Mouse (Mus musculus): Measurements from ENCODE around the gene Fkbp2. TPM values are rescaled to one million over a fixed set of nuclear protein-coding genes. Genes with fewer than 3 reads are reported as not detected.

Fkbp2 gene
- polyA plus RNA-seq, 1 experiment from 2014 or later, result 106 TPM

DNA sequence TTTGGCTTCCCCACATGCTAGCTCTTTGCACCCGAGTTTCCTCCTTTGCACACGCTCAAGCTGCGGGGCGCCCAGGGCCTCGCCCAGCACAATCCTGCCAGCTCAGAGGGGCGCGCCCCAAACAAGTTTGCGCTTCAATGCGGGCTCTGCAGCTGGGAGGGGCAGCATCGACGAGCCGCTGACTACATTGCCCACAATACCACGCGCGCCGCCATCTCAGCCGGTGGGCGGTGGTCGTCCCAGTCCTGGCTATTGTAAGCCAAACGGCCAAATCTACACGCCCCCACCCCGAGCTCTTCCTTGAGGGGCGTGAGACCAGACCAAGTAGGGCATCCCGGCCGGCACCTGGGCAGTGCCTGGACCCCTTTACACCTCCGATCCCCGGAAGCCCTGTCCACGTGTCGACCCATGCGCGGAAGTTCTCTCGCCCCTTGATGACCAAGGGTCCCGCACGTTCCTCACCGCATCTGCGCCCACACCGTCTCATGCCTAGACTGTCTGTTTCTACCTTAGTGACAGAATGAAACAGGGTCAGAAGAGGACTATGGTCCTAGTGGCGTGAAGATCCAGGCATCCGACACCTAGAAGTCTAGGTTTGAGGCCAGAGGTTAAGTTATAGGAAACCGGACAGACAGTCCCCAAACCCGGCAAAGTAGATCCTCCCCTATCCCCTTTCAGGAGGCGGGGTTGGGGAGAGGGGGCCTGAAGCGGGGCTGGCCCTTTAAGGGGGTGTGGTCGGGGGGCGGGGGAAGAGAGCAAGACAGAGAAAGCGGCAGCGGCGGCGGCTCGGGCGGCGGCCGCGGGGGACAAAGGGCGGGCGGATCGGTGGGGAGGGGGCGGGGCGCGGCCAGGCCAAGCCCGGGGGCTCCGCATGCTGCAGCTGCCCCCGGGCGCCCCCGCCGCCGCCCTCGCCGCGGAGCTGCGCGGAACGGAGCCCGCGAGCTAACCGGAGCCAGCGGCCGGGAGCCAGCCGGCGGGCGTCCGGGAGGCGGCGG lies 5.8 kb downstream of the Fkbp2 start, which contains the start of gene Ppp1r14b:
Gene Ppp1r14b (plus strand): TSS at position 758 of the 995 bp plus-strand sequence.
- H3K4me1 ChIP-seq, result peaks cover 81% of the 10 kb centered on the region
- H3K27me3 ChIP-seq (ENCODE audit: poor library complexity, severe bottlenecking), result peaks cover 33% of the 10 kb centered on the region
- peaks cover 30% of the 10 kb centered on the region for H3K36me3 ChIP-seq (replicated peaks)
- peak; percentile 89 for DNase-seq (ENCODE audit: extremely low spot score, low spot score)
- peak within 1 kb of the TSS; percentile 86 for H3K4me3 ChIP-seq
- peak within 1 kb of the TSS; percentile 95 for H3K27ac ChIP-seq
- H3K9me3 ChIP-seq, result no peaks in the 10 kb centered on the region
- under 1% methylated on average over 81 of the region's 84 CpGs for WGBS

DNA sequence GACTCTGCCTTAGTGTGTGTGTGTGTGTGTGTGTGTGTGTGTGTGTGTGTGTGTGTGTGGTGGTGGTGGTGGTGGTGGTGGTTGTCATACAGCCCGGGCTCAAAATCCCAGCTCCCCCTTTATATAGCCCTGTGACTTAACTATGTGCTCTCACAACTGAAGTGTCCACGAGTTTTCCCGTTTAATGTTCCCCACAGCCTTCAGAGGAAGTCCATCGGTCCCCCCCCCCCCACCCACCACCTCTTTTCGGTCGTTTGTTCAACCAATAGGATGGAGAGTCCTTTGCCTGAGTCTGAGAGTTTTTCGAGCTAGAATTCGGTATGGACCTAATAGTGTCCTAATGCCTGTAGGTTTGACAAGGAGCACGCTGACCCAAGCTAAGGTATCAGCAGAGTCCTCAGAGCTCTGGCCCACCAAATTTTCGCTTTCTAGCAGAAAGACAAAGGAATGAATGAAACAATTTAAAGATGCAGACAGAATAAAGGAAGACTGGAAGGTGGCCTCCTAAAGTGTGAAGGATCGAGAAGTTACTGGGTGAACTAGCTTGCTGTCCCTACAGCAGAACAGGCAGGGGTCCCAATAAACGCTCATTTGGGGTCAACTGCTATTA lies 6.6 kb downstream of the Fkbp2 start:
- Histone ChIP-seq H3K9me3 (no peaks in the 10 kb centered on the region), H3K4me3 (peak overlapping the region; percentile 86), H3K4me1 (peaks cover 81% of the 10 kb centered on the region), H3K27me3 (ENCODE audit: poor library complexity, severe bottlenecking) (peaks cover 40% of the 10 kb centered on the region), H3K36me3 (replicated peaks) (peaks cover 29% of the 10 kb centered on the region), H3K27ac (peak overlapping the region; percentile 95)
- 39% methylated on average over 12 of the region's 12 CpGs for WGBS
- DNase-seq (ENCODE audit: extremely low spot score, low spot score), result no peak

DNA sequence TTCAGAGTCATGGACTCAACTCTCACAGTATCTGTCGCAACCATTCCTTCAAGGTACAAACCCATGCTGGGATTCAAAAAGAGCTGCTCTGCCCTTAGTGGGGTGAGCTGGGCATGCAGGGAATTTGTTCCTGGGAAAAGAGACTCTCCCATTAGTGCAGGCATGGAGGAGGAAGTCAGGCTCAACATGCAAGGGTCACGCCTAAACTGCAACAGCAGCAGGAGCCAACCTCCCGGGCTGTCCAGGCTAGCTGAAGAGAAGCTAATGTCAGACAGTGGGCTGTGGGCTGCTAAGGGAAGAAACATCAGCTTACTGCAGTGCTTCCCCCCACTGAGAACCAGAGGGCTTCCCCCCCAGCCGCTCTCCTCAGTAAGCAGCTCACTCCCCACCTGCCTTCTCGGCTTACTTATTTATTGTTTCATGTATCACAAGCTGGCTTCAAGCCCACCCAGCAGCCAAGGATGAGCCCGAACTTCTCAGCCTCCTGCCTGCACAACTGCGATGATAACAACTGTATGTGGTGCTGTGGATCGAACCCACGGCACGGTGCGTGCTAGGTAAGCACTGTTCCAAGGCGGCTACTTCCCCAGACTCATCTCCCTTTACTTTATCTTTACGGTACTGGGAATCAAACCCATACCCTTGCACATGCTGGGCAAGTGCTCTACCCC lies 7.9 kb downstream of the Fkbp2 start:
- no peak overlapping the region for H3K4me3 ChIP-seq
- H3K27me3 ChIP-seq (ENCODE audit: poor library complexity, severe bottlenecking), result peaks cover 53% of the 10 kb centered on the region

DNA sequence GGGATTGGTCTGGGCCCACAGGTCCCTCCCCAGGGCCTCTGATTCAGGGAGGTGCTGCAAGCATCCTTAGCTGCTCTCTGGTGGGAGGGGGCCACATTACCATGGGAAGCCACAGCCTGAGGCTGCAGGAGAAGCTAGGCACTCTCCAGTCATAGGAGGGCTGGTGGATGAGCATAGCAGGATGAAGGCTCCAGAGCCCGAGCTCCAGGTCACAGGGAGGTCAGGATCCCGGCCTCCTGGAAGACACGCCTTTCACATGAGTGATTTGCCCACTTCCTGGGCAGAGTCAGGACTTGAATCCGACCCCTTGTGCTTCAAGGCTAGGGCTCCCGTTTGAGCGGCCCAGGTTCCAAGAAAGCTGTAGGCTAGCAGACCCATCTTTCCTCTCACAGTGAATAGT lies 8.7 kb downstream of the Fkbp2 start:
- Histone ChIP-seq H3K27me3 (ENCODE audit: poor library complexity, severe bottlenecking) (peaks cover 56% of the 10 kb centered on the region), H3K4me1 (peaks cover 73% of the 10 kb centered on the region)

More for the DNA sequence above, 7.9 kb downstream of the Fkbp2 start:
- DNase-seq (ENCODE audit: extremely low spot score, low spot score), result no peak
- peaks cover 80% of the 10 kb centered on the region for H3K4me1 ChIP-seq
- peaks cover 16% of the 10 kb centered on the region for H3K36me3 ChIP-seq (replicated peaks)
- H3K27ac ChIP-seq, result no peak overlapping the region
- WGBS, result 80% methylated on average over 13 of the region's 13 CpGs
- H3K9me3 ChIP-seq, result no peaks in the 10 kb centered on the region

DNA sequence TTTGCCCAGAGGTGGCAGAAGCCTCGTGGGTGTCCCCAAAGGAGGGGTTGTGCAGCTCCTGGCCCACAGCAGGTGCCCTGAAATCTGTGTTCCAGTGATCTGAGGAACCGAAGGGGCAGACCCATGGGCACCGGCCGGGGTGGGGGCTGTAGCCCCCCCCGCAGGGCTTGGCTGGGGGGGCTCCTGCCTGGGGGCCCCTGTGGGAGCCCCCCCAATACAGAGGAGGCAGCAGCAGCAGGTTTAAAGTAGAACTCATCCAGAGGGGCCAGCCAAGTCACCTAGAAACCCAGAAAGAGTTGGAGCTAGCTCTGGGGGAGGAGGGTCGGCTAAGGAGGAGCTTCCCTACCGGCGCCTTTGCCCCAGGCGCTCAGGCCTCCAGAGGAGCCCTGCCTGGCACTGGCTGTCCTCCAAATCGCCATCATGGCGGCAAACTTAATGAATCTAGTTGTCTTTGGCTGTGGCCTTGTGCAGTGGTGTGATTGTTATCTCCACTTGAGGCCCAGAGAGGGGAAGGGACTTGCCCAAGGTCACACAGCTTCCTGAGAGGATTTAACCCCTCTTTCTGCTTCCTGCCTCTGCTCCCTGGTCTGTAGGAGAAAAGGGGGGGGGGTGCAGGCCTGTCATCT lies 9.7 kb downstream of the Fkbp2 start:
- Histone ChIP-seq H3K9me3 (no peaks in the 10 kb centered on the region), H3K36me3 (replicated peaks) (peaks cover 12% of the 10 kb centered on the region), H3K27me3 (ENCODE audit: poor library complexity, severe bottlenecking) (peaks cover 56% of the 10 kb centered on the region), H3K4me3 (peak overlapping the region; percentile 65), H3K27ac (peak overlapping the region; percentile 81), H3K4me1 (peaks cover 63% of the 10 kb centered on the region)
- no peak for DNase-seq (ENCODE audit: extremely low spot score, low spot score)
- WGBS, result 19% methylated on average over 11 of the region's 11 CpGs

More for the DNA sequence above, 8.7 kb downstream of the Fkbp2 start:
- DNase-seq (ENCODE audit: extremely low spot score, low spot score), result no peak
- WGBS, result 42% methylated on average over 6 of the region's 6 CpGs
- Histone ChIP-seq H3K36me3 (replicated peaks) (peaks cover 10% of the 10 kb centered on the region), H3K27ac (0 out of 2 replicates have a peak overlapping the region, but pooled peaks have one; percentile 48), H3K9me3 (no peaks in the 10 kb centered on the region), H3K4me3 (no peak overlapping the region)

DNA sequence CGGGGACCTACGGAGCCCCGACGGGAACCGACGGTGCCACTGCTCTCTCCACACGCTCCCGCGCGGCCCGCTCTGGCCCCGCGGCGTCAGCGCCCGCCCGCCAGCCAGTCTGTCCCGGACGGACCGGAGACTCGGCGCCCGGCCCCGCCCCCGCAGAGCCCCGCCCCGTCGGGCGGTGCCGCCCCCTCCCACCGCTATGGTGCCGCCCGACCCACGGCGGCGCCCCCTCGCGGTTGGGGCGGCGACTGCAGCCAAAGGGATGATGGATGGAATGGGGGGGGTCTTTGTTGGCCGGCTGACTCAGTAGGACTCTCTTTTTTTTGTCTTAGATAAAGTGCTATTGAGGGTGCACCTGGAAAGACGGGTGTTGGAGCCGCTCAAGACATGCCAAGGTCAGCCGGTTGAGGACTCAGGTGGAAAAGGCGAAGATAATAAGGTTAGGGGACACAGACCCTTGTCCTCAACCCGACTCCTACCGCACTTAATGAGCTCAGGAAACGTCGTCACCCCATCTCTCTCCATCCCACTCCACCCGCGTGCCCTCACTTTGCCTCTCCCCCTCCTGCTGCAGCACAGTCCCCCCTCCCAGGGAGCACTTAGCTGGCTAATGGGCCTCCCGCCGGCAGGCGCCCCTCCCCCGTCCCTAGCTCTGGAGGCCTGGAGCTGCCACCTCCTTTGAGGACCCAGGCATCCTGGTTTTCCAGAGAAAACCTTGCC lies 10.5 kb downstream of the Fkbp2 start:
- DNase-seq (ENCODE audit: extremely low spot score, low spot score), result peak; percentile 52
- Histone ChIP-seq H3K9me3 (no peaks in the 10 kb centered on the region), H3K4me1 (peaks cover 63% of the 10 kb centered on the region), H3K36me3 (replicated peaks) (peaks cover 19% of the 10 kb centered on the region), H3K4me3 (peak overlapping the region; percentile 65), H3K27ac (peak overlapping the region; percentile 81), H3K27me3 (ENCODE audit: poor library complexity, severe bottlenecking) (peaks cover 56% of the 10 kb centered on the region)
- WGBS, result 1% methylated on average over 54 of the region's 55 CpGs

DNA sequence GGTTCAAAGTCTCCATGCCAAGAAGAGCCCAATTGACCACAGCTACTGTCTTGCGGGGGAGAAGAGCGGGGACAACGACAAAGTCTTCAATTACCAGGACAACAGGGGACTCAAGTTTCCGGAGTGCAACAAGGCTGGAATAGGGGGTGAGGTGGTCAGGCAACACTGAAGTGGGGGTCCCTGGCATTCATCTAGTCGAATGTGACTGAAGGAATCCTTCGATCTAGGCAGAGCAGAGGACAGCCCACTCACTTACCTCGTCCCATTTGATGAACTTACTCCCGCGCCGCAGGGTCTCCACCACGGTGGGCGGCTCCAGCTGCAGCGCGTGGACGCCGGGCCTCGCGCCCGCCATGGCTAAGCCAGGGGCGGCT lies 11.0 kb downstream of the Fkbp2 start:
- no peak for DNase-seq (ENCODE audit: extremely low spot score, low spot score)
- Histone ChIP-seq H3K4me1 (peaks cover 63% of the 10 kb centered on the region), H3K9me3 (no peaks in the 10 kb centered on the region), H3K4me3 (peak overlapping the region; percentile 65), H3K27ac (peak overlapping the region; percentile 81), H3K36me3 (replicated peaks) (peaks cover 25% of the 10 kb centered on the region), H3K27me3 (ENCODE audit: poor library complexity, severe bottlenecking) (peaks cover 56% of the 10 kb centered on the region)
- WGBS, result 0% methylated on average over 20 of the region's 20 CpGs

DNA sequence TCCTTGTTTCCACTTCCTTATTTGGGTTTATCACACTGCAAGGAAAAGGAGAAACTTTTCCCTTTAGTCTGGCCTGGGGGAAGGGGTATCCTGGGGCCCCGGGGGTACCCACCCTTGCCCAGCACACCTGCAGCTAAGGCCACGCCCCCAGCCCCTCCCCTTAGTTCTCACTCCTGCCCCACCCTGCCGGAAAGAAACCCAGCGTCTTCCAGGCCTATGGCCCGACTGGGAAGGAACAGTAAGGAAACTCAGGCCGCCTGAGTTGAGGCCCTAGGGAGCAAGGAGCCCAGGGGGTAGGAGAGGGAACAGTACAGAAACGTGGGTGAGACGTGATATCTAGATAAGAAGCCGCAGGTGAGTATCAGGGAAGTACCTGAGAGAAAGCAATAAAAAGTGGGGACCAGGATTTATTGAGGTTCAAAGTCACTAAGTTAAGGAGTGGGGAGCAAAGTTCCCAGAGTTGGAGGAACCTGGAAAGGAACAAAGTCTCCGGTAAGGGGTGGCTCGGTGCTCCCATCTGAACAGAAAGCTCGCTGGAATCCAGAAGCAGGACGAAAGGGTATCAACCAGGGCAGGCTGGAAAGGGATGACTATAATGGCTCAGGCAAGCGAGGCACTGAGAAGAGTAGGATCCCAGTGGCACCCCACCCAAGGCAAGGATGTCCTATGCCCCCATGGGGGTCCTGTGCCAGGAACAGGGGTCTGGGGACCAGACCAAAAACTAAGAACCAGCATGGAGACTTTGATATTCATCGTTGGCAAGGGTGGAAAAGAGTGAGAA lies 11.6 kb downstream of the Fkbp2 start:
- Histone ChIP-seq H3K9me3 (no peaks in the 10 kb centered on the region), H3K4me3 (peak overlapping the region; percentile 65), H3K36me3 (replicated peaks) (peaks cover 31% of the 10 kb centered on the region), H3K27me3 (ENCODE audit: poor library complexity, severe bottlenecking) (peaks cover 56% of the 10 kb centered on the region), H3K4me1 (peaks cover 57% of the 10 kb centered on the region), H3K27ac (peak overlapping the region; percentile 81; the same call in 1 of the 2 replicates)
- DNase-seq (ENCODE audit: extremely low spot score, low spot score), result no peak
- WGBS, result 14% methylated on average over 15 of the region's 15 CpGs

DNA sequence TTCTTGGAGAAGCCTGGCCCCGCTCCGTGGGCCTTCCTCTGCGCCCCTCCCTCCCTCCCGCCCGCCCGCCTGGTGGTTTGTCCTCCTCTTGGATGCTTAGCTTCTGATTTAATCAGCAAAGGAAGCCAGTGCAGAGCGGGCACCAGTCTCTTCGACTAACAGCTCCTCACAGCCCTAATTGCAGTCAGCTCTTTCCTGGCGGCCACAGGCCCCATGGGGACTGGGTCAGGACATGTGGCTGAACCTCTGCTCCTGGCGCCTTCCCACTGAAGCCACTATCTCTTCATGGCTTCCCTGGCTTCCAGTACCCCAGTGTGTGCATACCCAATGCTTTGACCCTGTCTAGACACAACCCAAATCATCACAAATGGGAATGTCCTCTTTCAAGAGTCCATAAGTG lies 23.8 kb downstream of the Fkbp2 start:
- no peaks in the 10 kb centered on the region for H3K9me3 ChIP-seq
- DNase-seq (ENCODE audit: extremely low spot score, low spot score), result no peak
- H3K36me3 ChIP-seq (replicated peaks), result peaks cover 67% of the 10 kb centered on the region
- H3K4me1 ChIP-seq, result peaks cover 20% of the 10 kb centered on the region
- no peak overlapping the region for H3K4me3 ChIP-seq
- H3K27ac ChIP-seq, result no peak overlapping the region
- 89% methylated on average over 10 of the region's 10 CpGs for WGBS
- H3K27me3 ChIP-seq (ENCODE audit: poor library complexity, severe bottlenecking), result no peaks in the 10 kb centered on the region

DNA sequence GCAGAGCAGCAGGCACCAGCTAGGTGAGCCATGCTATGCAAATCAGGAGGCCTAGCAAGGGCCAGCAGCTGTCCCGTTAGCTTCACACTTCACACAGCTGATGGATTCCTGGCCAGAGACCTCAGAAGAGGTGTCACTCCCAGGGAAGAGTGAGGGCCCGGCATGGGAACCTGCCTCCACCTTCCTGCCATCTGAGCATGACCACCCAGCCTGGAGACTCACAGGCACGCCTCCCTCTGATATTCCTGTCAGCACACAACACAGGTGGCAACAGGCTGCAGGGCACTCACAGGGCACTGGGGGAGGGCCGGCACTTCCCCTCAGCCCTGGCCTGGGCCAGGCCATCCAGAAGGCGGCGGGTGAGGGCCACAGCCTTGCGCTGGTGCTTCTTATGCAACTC lies 24.9 kb downstream of the Fkbp2 start:
- 86% methylated on average over 7 of the region's 7 CpGs for WGBS
- no peak overlapping the region for H3K27ac ChIP-seq
- no peak for DNase-seq (ENCODE audit: extremely low spot score, low spot score)
- H3K27me3 ChIP-seq (ENCODE audit: poor library complexity, severe bottlenecking), result no peaks in the 10 kb centered on the region
- H3K4me1 ChIP-seq, result peaks cover 23% of the 10 kb centered on the region
- no peak overlapping the region for H3K4me3 ChIP-seq
- H3K36me3 ChIP-seq (replicated peaks), result peaks cover 64% of the 10 kb centered on the region
- H3K9me3 ChIP-seq, result no peaks in the 10 kb centered on the region

DNA sequence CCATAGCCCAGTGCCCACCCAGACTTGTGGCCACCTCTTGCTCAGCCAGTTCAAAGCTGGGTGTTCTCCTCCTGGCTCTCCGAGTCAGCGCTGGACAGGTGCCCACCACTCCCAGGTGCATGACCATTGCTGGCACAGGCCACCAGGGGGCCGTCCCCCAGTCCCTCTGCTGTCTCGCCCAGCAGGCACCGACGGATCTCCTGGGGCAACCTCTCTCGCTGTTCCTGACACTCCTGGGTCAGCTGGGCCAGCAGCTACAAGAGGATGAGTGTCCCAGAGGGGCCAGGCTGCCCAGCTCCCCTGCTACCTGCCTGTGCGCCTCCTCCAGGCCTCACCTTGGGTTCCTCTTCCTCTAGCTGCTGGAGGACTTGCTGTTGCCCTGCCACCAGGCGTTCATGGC lies 26.3 kb downstream of the Fkbp2 start:
- Histone ChIP-seq H3K27me3 (ENCODE audit: poor library complexity, severe bottlenecking) (no peaks in the 10 kb centered on the region), H3K9me3 (no peaks in the 10 kb centered on the region), H3K36me3 (replicated peaks) (peaks cover 50% of the 10 kb centered on the region), H3K4me1 (peaks cover 33% of the 10 kb centered on the region), H3K27ac (no peak overlapping the region), H3K4me3 (peak overlapping the region; percentile 18; the same call in 1 of the 2 replicates)
- no peak for DNase-seq (ENCODE audit: extremely low spot score, low spot score)
- 64% methylated on average over 9 of the region's 9 CpGs for WGBS
